Mouse (Mus musculus): ENCODE data around the gene Mov10. TPM values are rescaled to one million over a fixed set of nuclear protein-coding genes. Genes with fewer than 3 reads are reported as not detected.
A peak's percentile ranks its signal among the peaks of the same experiment; 100 is the strongest.

Gene Mov10
- polyA plus RNA-seq, 1 experiment from 2014 or later, result 17.4 TPM

GRCm38 (mm10) chr3:104781471-104781903 lies 36.9 kb downstream of the Mov10 start, which contains the start of gene Fam19a3:
Fam19a3 (minus strand) TSS chr3:104781840.
- Histone ChIP-seq H3K9me3 (ENCODE audit: control insufficient read depth, low read length) (no peaks in the 10 kb centered on the region), H3K4me1 (ENCODE audit: control insufficient read depth, insufficient read depth, low read length) (peaks cover 9% of the 10 kb centered on the region; the same call in 1 of the 2 replicates), H3K27me3 (ENCODE audit: control insufficient read depth, insufficient read depth, low read length) (peaks cover 75% of the 10 kb centered on the region), H3K4me2 (ENCODE audit: low read depth) (peak within 1 kb of the TSS; percentile 57), H3K27ac (ENCODE audit: low read depth, low read length) (no peak within 1 kb of the TSS), H3K9ac (ENCODE audit: low read length) (peak within 1 kb of the TSS; percentile 5; the same call in 1 of the 2 replicates), H3K4me3 (ENCODE audit: low read depth, low read length) (peak within 1 kb of the TSS; percentile 41), H3K36me3 (ENCODE audit: control insufficient read depth, insufficient read depth, low read length) (no peaks in the 10 kb centered on the region)
- no peak for DNase-seq (ENCODE audit: low spot score)
- under 1% methylated on average over 26 of the region's 26 CpGs for WGBS
- ATAC-seq (ENCODE audit: insufficient read depth, low FRiP score, low TSS enrichment), result no peak

- DNase-seq (ENCODE audit: low spot score), result peak; percentile 72
- no peaks in the 10 kb centered on the region for H3K9me3 ChIP-seq (ENCODE audit: control insufficient read depth, low read length)
- H3K4me2 ChIP-seq (ENCODE audit: low read depth), result peak within 1 kb of the TSS; percentile 57
- peak; percentile 64 for ATAC-seq (ENCODE audit: insufficient read depth, low FRiP score, low TSS enrichment)
- no peak within 1 kb of the TSS for H3K27ac ChIP-seq (ENCODE audit: low read depth, low read length)
- peak within 1 kb of the TSS; percentile 5; the same call in 1 of the 2 replicates for H3K9ac ChIP-seq (ENCODE audit: low read length)
- peak within 1 kb of the TSS; percentile 41 for H3K4me3 ChIP-seq (ENCODE audit: low read depth, low read length)
- H3K27me3 ChIP-seq (ENCODE audit: control insufficient read depth, insufficient read depth, low read length), result peaks cover 82% of the 10 kb centered on the region
- under 1% methylated on average over 54 of the region's 56 CpGs for WGBS
- peaks cover 9% of the 10 kb centered on the region; the same call in 1 of the 2 replicates for H3K4me1 ChIP-seq (ENCODE audit: control insufficient read depth, insufficient read depth, low read length)
- H3K36me3 ChIP-seq (ENCODE audit: control insufficient read depth, insufficient read depth, low read length), result no peaks in the 10 kb centered on the region
These were observed 37.6 kb downstream of the Mov10 start, which contains the start of gene Ppm1j for GRCm38 (mm10) chr3:104780561-104781420. Ppm1j (plus strand) TSS chr3:104781056.

GRCm38 (mm10) chr3:104779949-104780348 lies 38.4 kb downstream of the Mov10 start:
- ATAC-seq (ENCODE audit: insufficient read depth, low FRiP score, low TSS enrichment) (no peak), DNase-seq (ENCODE audit: low spot score) (peak; percentile 76)
- no peaks in the 10 kb centered on the region for H3K9me3 ChIP-seq (ENCODE audit: control insufficient read depth, low read length)
- H3K4me1 ChIP-seq (ENCODE audit: control insufficient read depth, insufficient read depth, low read length), result peaks cover 9% of the 10 kb centered on the region; the same call in 1 of the 2 replicates
- peaks cover 85% of the 10 kb centered on the region for H3K27me3 ChIP-seq (ENCODE audit: control insufficient read depth, insufficient read depth, low read length)
- H3K36me3 ChIP-seq (ENCODE audit: control insufficient read depth, insufficient read depth, low read length), result no peaks in the 10 kb centered on the region
- WGBS, result 0% methylated on average over 7 of the region's 7 CpGs
- no peak overlapping the region for H3K4me2 ChIP-seq (ENCODE audit: low read depth)
- no peak overlapping the region for H3K9ac ChIP-seq (ENCODE audit: low read length)
- H3K27ac ChIP-seq (ENCODE audit: low read depth, low read length), result no peak overlapping the region
- no peak overlapping the region for H3K4me3 ChIP-seq (ENCODE audit: low read depth, low read length)

- ATAC-seq (ENCODE audit: insufficient read depth, low FRiP score, low TSS enrichment) (no peak), DNase-seq (ENCODE audit: low spot score) (peak; percentile 72)
- Histone ChIP-seq H3K4me2 (ENCODE audit: low read depth) (peak overlapping the region; percentile 46), H3K9ac (ENCODE audit: low read length) (no peak overlapping the region; the same call in 1 of the 2 replicates), H3K4me3 (ENCODE audit: low read depth, low read length) (peak overlapping the region; percentile 24), H3K36me3 (ENCODE audit: control insufficient read depth, insufficient read depth, low read length) (no peaks in the 10 kb centered on the region), H3K27ac (ENCODE audit: low read depth, low read length) (no peak overlapping the region), H3K27me3 (ENCODE audit: control insufficient read depth, insufficient read depth, low read length) (peaks cover 63% of the 10 kb centered on the region), H3K4me1 (ENCODE audit: control insufficient read depth, insufficient read depth, low read length) (peaks cover 9% of the 10 kb centered on the region; the same call in 1 of the 2 replicates), H3K9me3 (ENCODE audit: control insufficient read depth, low read length) (no peaks in the 10 kb centered on the region)
- WGBS, result 0% methylated on average over 20 of the region's 20 CpGs
These were observed 41.0 kb downstream of the Mov10 start for GRCm38 (mm10) chr3:104777342-104777741.

- no peaks in the 10 kb centered on the region for H3K4me1 ChIP-seq (ENCODE audit: control insufficient read depth, insufficient read depth, low read length)
These were observed 45.1 kb downstream of the Mov10 start for GRCm38 (mm10) chr3:104773301-104773700.

GRCm38 (mm10) chr3:104771460-104771859 lies 46.9 kb downstream of the Mov10 start:
- Histone ChIP-seq H3K27ac (ENCODE audit: low read depth, low read length) (no peak overlapping the region), H3K9me3 (ENCODE audit: control insufficient read depth, low read length) (no peaks in the 10 kb centered on the region), H3K9ac (ENCODE audit: low read length) (no peak overlapping the region), H3K36me3 (ENCODE audit: control insufficient read depth, insufficient read depth, low read length) (no peaks in the 10 kb centered on the region), H3K4me2 (ENCODE audit: low read depth) (no peak overlapping the region), H3K27me3 (ENCODE audit: control insufficient read depth, insufficient read depth, low read length) (peaks cover 9% of the 10 kb centered on the region), H3K4me1 (ENCODE audit: control insufficient read depth, insufficient read depth, low read length) (no peaks in the 10 kb centered on the region), H3K4me3 (ENCODE audit: low read depth, low read length) (no peak overlapping the region)
- ATAC-seq (ENCODE audit: insufficient read depth, low FRiP score, low TSS enrichment) (no peak), DNase-seq (ENCODE audit: low spot score) (no peak)
- WGBS, result 61% methylated on average over 6 of the region's 6 CpGs

More at GRCm38 (mm10) chr3:104773301-104773700, 45.1 kb downstream of the Mov10 start:
- Histone ChIP-seq H3K36me3 (ENCODE audit: control insufficient read depth, insufficient read depth, low read length) (no peaks in the 10 kb centered on the region), H3K4me3 (ENCODE audit: low read depth, low read length) (no peak overlapping the region), H3K9me3 (ENCODE audit: control insufficient read depth, low read length) (no peaks in the 10 kb centered on the region), H3K27ac (ENCODE audit: low read depth, low read length) (no peak overlapping the region), H3K27me3 (ENCODE audit: control insufficient read depth, insufficient read depth, low read length) (peaks cover 26% of the 10 kb centered on the region), H3K4me2 (ENCODE audit: low read depth) (no peak overlapping the region), H3K9ac (ENCODE audit: low read length) (no peak overlapping the region)
- no peak for ATAC-seq (ENCODE audit: insufficient read depth, low FRiP score, low TSS enrichment)
- no peak for DNase-seq (ENCODE audit: low spot score)
- 82% methylated on average over 7 of the region's 7 CpGs for WGBS

- Histone ChIP-seq H3K9me3 (ENCODE audit: control insufficient read depth, low read length) (no peaks in the 10 kb centered on the region), H3K9ac (ENCODE audit: low read length) (no peak overlapping the region), H3K36me3 (ENCODE audit: control insufficient read depth, insufficient read depth, low read length) (no peaks in the 10 kb centered on the region), H3K4me3 (ENCODE audit: low read depth, low read length) (no peak overlapping the region), H3K27ac (ENCODE audit: low read depth, low read length) (no peak overlapping the region), H3K4me2 (ENCODE audit: low read depth) (no peak overlapping the region), H3K4me1 (ENCODE audit: control insufficient read depth, insufficient read depth, low read length) (no peaks in the 10 kb centered on the region), H3K27me3 (ENCODE audit: control insufficient read depth, insufficient read depth, low read length) (peaks cover 4% of the 10 kb centered on the region; the same call in 1 of the 2 replicates)
- DNase-seq (ENCODE audit: low spot score), result no peak
- 64% methylated on average over 3 of the region's 3 CpGs for WGBS
- ATAC-seq (ENCODE audit: insufficient read depth, low FRiP score, low TSS enrichment), result no peak
These were observed 47.4 kb downstream of the Mov10 start for GRCm38 (mm10) chr3:104770918-104771317.

GRCm38 (mm10) chr3:104770035-104770434 lies 48.3 kb downstream of the Mov10 start:
- Histone ChIP-seq H3K4me1 (ENCODE audit: control insufficient read depth, insufficient read depth, low read length) (no peaks in the 10 kb centered on the region), H3K36me3 (ENCODE audit: control insufficient read depth, insufficient read depth, low read length) (no peaks in the 10 kb centered on the region), H3K4me3 (ENCODE audit: low read depth, low read length) (no peak overlapping the region), H3K27ac (ENCODE audit: low read depth, low read length) (no peak overlapping the region), H3K27me3 (ENCODE audit: control insufficient read depth, insufficient read depth, low read length) (no peaks in the 10 kb centered on the region), H3K4me2 (ENCODE audit: low read depth) (no peak overlapping the region), H3K9me3 (ENCODE audit: control insufficient read depth, low read length) (no peaks in the 10 kb centered on the region), H3K9ac (ENCODE audit: low read length) (no peak overlapping the region)
- peak; percentile 55 for DNase-seq (ENCODE audit: low spot score)
- 65% methylated on average over 10 of the region's 10 CpGs for WGBS
- no peak for ATAC-seq (ENCODE audit: insufficient read depth, low FRiP score, low TSS enrichment)
